Mouse (Mus musculus): ENCODE measurements around the gene Ccdc190. TPM values are rescaled to one million over a fixed set of nuclear protein-coding genes. Genes with fewer than 3 reads are reported as not detected.
A peak's percentile ranks its signal among the peaks of the same experiment; 100 is the strongest.

Gene Ccdc190
- not detected for total RNA-seq (2021)
- long read RNA-seq, experiment 1 = 0 reads
- long read RNA-seq, experiment 2 = 0 reads

DNA sequence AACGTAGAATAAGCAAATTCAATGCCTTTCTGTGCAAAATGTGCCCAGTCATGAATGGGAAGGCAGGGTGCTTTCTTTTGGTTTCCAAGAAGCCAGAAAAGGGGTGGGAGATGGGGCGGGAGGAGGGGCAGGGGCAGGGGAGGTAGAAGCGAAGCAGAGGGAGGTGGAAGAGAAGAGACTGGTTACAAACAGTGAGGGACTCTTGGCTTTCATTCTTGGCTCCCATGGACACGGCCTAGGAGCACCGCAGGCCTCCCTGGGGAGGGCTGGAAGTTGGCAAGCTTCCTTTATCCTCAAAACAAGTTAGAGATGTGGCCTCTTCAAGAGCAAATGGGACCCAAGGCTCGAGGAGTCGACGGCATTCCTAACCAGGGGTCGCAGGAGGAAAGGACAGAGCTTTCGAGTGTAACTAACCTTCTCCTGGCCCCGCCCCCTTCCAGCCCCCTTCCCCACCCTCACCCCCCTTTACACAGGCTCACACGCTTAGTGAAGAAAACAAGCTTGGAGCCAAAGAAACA is at the start of gene Ccdc190:
Gene Ccdc190, plus strand, starts transcription at position 195 of the 518 bp plus-strand sequence.
- peak in 1 of 2 experiments; percentile 36 for DNase-seq (ENCODE audit: low spot score in 2 of 2)

DNA sequence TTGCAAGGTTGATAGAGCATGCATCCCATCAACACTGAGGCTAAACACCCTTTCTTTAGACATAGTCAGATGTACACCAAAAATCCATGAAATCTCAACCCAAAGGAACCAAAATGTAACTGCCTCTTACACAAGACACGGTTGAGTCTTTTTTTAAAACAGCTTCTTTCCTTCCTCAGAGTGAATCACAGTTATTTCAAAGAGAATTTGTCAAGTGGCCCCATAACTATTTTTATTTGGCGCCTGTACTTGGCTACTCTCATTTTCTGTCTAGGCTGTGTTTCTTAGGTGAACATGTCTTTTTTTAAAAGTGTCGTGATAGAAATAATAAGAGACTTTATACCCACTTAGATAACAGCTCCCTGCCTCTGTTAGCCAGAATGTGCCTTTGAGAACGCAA is 49.4 kb upstream of the Ccdc190 start:
- no peak for DNase-seq (ENCODE audit: low spot score in 2 of 2)

DNA sequence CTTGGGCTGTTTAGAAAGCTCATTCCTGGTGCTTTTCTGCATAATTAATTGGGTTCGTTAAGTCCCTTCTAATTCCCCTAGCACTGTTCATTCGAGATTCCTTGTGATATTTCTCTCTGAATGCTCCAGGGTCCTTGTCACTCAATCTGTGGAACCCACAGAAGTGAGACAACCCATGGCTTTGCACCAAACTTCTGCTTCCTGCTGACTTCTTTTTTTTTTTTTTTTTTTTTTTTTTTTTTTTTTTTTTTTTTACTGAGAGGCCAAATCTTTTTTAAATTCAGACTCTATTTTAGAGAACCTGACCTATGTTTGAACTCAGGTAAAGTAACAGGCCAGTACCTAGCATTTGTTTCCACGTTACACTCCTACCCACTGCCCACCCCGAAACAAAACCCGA is 48.3 kb upstream of the Ccdc190 start:
- DNase-seq (ENCODE audit: low spot score in 2 of 2) = no peak

DNA sequence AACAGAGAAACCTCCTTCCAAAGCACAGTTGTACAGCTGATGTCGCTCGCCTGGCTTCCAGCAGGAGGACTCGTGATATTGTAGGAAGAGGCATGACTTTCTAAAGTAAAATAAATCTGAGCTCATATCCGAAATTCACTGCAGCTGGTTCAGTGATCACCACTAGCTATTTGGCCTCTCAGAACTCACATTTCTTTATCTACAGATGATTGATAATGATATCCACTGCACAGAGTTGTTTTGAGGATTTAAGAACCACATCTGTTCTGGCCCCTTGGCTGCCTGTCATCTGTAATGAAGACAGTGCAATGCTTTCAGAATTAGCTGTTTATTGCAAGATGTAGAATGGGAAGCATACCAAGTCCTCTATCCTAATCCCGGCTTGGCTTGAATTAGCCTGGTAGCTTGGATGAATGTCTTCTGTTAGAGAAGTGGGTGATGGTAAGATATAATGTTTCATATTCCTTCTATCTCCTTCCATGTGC is 45.3 kb upstream of the Ccdc190 start:
- DNase-seq (ENCODE audit: low spot score in 2 of 2) = peak in 1 of 2 experiments; percentile 37

DNA sequence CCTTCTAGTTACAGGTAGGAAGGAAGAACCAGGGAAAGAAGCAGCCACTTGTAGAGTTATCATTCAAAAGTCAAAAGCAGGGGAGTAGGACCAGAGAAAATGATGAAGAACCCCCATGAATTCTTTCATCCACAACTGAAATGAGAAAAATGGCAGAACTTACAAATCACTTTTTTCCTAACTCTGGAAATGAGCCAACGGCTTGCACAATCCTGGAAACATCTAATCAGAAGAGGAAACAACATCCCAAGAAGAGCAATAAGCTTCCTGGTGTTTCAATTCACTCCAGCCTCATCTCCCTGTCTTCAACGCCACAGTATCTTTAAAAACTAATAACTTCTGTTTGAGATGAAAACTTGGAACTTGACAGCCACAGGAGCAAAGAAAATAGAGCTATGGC is 39.2 kb upstream of the Ccdc190 start:
- DNase-seq (ENCODE audit: low spot score in 2 of 2) = no peak

DNA sequence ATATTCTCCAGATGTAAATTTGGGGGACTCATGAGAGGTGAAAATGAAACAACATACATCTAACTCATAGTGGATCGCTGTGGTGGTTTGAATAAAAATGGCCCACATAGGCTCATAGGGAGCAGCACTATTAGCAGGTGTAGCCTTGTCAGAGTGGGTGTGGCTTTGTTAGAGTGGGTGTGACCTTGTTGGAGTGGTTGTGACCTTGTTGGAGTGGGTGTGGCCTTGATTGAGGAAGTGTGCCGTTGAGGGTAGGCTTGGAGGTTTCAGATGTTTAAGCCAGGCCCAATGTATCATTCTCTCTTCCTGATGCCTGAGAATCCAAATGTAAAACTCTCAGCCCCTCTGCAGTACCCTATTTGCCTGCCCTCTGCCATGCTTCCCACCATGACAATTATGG is 34.5 kb upstream of the Ccdc190 start:
- DNase-seq (ENCODE audit: low spot score in 2 of 2) = no peak

DNA sequence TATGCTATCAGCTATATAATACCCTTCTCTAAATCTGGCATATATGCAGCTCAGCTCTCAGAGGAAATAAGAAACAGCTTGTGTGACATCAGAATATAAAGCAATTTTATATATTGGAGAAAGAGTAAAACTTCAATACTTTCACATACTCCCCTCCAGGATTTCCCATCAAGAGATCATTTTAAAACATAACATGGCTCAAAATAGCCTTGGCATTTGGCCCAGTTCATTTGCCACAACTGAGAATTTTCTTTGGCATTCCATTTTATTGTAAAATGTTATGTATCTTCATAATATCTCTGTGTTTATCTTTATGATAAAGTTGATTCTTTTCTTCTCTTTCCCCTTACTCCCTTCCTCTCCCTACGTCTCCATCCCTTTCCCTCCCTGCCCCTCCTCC is 32.8 kb upstream of the Ccdc190 start:
- DNase-seq (ENCODE audit: low spot score in 2 of 2) = no peak

DNA sequence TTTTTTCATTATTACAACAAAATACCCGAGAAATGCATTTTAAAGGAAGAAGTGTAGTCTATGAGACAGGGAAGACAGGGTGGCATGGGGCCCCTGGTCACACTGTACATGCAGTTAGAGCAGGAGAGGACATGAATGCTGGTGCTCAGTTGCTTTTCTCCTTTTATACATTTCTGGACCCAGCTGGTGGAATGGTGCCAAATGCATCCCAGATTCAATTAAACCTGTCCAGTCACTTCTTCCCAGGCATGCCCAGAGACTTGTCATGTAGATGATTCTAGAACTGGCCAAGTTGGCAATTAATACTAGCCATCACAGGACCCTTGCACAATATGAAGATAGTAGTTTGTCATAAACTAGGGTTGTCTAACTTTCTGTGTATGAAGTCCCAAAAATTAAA is 30.5 kb upstream of the Ccdc190 start:
- no peak for DNase-seq (ENCODE audit: low spot score in 2 of 2)

DNA sequence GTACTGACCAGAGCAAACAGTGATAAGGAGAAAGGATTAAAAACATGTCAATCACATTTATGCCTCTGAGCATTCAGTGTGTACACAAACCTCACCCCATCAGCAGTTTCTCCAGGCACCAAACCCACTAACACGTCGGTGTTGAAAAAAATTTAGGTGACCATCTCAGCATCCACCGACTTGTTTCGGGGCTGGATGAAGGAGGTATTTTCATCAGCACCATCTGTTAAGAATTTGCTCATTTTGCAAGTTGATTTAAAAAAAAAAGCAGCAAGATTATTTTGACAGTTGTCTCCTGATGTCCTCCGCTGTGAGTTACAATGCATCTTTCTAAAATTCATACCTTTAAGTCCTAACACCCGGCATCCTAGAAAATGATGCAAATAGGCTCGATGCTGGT is 29.8 kb upstream of the Ccdc190 start:
- DNase-seq (ENCODE audit: low spot score in 2 of 2) = no peak

DNA sequence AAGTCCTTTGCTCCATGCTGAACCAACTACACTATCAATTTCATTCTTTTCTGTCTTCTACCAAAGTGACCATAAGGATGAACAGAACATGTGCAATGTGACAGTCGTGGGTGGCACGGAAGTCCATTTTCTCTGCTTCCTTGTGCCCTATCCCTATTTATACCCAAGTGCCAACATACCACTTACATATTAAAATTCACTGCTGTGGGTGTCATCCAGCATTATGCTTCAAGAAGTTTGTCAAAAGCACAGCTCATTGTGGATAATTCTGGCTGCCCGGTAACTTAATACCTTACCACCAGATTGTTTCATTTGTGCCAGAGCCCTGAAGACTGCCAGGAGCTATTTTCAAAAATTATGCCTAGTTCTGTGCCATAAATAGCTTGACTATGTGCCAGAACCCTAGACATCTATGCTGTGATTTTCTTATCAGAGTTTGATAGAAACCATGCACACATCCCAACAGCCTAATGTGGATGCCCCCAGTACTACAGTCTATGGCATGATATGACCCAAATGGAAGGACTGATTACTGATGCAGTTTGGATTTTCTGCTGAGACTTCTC is 27.6 kb upstream of the Ccdc190 start:
- DNase-seq (ENCODE audit: low spot score in 2 of 2) = no peak

DNA sequence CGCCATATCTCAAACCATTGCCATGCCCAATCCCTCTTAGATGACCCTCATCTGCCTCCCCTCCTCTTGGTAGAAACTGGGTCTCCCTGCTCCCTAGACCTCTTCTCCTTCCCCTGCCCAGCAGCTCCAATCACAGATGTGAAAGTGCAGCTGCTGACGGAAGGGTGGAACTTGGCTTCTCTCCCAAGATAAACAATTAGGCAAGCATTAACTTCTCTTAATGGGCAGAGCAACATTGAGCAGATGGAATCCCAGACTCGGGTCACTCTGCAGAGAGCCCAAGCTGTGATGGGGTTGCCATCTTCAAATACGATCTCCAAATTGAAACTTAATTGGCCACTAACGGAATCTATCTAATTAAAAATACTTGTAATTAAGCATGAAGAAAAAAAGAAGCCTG is 19.3 kb upstream of the Ccdc190 start:
- DNase-seq (ENCODE audit: low spot score in 2 of 2) = no peak

DNA sequence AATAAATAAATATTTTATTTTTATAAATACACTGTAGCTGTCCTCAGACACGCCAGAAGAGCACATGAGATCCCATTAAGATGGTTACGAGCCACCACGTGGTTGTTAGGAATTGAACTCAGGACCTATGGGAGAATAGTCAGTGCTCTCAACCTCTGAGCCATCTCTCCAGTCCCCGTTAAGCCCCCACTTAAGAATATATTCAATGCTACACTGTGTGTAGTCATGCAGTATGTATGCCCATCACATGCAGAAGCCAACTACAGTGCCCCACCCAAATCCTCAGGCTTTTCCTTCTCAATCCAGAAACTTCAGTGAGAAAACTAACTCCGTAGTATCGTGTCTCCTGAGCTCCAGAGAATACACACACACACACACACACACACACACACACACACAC is 18.8 kb upstream of the Ccdc190 start:
- no peak for DNase-seq (ENCODE audit: low spot score in 2 of 2)

DNA sequence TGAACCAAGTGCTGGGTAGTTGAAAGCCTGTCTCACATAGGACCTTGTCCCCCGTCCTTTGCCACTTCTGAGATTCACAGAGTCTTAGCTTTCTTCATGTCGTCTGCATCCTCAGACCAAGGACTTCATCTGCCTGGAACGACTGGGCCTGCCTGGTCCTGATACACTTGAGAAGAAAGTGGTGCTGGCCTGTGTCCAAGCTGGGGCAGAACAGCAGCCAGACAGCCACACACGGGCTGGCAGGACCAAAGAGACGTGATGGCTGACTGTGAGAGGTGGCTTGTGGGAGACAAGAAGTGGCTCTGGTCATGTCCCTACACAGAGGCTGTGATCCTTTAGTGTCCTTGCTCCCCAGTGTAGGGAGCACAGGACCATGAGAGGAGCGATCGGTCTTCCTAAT is 17.7 kb upstream of the Ccdc190 start:
- no peak for DNase-seq (ENCODE audit: low spot score in 2 of 2)

DNA sequence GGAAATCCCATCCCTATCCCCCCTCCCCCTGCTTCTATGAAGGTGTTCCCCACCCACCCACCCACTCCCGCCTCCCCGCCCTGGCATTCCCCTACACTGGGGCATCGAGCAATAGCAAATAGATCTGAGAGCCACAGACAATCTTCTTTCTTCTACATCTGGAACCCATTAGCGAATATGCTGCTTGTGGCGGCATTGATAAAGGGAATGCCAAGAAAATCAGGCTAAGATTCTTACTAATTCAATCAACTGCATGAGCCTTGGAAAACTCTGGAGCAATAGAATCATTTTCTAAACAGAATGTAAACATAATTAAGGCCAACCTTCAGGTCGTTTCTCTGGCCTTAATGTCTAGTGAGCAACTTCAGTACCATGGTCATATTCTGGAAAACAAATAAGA is 16.9 kb upstream of the Ccdc190 start:
- no peak for DNase-seq (ENCODE audit: low spot score in 2 of 2)

DNA sequence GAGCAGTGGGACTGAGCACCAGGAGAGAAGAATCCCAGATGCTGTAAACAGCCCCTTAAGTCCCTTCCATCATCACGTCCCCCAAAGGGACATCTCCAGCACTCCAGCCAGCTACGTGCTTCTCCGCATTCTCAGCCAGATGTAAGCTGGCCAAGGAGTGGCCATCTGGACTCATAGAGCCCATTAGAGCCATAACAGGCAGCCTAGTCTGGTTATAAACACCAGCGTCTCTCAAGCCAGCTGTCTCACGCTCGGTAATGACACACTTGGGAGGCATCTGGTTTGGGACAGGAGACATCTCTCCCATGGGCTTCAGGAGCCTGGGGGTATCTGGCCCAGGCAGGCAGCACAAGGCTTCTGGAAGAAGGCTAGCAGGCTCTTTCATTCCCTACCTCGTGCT is 11.8 kb upstream of the Ccdc190 start:
- DNase-seq (ENCODE audit: low spot score in 2 of 2) = peak in 1 of 2 experiments; percentile 56

DNA sequence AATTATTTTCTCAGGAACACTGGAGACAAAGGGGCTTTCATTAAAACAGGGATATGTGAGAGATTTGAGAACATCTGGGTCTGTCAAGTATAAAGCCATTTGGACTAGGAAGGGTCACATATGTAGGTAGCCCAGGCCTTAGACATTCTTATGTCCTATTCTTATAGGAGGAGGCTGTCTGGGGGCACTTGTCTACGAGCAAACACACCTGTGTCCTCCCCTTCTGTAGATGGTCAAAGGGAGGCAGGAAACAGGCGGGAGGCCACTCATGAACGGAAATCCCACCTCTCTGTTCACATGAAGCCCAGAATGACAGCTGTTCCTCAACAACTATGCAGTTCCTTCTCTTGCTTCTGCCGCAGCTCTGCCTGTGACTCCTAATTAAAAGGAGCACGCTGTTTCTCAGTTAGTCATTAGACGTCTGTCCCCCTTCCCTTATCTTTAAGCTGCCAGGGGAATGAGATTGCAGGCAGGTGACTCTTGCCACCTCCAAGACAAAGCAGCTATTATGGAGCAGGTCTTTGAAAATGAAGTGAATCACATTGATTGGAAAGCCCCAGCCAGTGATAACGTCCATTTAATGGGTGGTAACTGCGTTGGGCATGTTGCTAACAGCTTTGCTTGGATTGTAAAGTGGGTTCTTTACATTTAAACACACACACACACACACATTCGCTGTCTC is 11.2 kb upstream of the Ccdc190 start:
- DNase-seq (ENCODE audit: low spot score in 2 of 2) = no peak

DNA sequence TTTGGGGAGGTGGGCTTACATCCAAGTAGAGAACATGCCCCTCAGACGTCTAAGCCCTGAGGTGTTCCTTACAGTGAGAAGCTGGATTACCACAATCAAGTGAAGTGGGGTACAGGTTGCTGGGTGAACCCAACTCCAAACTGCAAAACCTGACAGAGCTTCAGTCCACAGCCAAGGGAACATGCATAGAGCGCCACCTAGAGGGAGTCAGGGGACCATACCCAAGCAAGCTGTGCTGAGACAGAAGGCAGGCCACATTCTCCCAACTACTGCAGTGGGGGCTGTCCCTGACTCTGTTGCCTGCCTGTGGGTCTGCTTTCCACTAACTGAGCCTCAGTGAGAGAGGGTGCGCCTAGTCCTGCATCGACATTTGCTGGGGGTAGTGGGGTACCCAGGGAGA is 10.4 kb upstream of the Ccdc190 start:
- peak; percentile 30 to 51 for DNase-seq (ENCODE audit: low spot score in 2 of 2)

DNA sequence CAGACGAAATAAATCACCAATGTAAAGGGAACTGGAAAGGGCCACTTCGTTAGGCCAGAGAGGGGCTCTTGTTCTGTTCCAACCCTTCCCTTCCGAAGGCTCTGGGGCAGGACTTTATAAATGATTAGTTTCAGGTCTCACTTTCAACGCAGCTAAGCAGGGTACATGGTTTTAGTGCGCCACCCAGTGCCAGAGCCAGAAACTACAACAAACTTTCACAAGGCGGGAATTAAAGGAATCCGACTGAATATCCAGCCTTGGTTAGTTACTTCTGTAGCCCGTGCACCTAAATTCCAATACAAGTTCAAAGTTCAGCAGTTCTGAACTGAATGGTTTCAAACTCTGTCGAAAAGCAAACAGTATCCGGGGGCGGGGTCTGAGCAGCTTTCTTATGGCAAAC is 9.2 kb upstream of the Ccdc190 start:
- peak; percentile 48 to 67 for DNase-seq (ENCODE audit: low spot score in 2 of 2)

DNA sequence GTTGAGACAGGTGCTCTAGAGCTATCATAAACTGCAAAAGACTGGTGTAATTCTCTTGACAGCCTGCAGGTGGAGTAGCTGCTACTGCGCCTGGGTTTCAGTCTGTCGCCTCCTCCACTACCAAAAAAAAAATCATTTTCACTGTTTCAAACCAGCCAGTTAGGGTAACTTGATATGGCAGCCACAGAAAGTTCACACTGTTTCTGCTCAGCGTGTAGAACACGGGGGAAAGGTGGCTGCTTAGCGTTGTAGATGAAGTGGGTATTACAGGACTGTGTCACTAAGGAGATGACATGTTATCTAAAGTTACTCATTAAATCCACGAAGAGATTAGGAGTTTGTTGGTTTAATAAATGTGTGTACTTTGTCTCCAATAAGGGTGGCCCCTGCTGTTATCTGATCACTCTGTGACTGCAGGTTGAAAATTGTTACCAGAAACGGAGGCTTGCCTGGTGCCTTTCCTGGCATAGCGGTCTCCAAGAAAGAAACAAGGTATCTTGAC is 6.7 kb upstream of the Ccdc190 start:
- peak in 1 of 2 experiments; percentile 31 for DNase-seq (ENCODE audit: low spot score in 2 of 2)

DNA sequence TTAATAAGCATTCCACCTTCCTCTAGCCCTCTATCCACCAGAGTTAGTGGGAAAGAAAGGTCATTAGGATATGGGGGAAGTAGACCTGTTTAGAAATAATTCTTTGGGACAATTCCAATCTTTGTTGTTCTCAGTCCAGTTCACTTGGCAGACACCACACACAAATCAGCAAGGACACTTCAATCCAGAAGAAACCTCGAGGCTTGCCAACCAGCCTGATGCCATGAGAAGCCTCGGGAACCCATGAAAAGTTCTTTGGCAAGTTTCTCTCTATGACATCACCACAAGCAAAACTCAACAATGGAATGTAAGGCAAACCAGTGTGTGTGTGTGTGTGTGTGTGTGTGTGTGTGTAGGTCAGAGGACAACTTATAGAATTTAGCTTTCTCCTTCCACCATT is 3.9 kb upstream of the Ccdc190 start:
- DNase-seq (ENCODE audit: low spot score in 2 of 2) = no peak

DNA sequence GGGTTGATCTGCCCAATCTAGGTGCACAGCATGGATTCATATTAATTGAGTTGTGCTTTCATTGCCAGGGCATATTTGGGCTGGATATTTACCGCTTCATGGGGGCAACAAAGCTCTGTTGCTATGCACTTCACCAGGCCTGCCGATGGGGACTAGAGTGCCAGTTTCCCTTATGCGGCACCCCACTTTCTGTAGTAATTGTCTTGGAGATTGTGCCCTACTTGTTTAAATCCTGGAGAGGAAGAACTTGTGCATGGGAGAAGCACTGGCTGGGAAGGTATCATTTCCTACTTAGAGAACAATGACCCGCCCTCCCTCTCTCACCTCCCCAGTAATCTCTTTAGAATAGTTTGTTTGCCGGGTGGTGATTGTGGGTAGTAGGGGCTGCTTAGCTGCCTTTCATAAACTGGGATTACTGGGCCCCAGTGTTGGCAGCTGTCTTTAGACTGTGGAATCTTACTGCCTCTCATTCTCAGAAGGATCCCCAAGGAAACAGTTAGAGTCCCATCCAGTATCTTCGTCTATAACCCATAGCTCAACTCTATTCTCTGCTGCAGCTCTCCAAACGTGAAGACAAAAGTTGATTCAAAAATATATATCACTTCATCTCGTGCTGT is 587 bp upstream of the Ccdc190 start:
- no peak for DNase-seq (ENCODE audit: low spot score in 2 of 2)

DNA sequence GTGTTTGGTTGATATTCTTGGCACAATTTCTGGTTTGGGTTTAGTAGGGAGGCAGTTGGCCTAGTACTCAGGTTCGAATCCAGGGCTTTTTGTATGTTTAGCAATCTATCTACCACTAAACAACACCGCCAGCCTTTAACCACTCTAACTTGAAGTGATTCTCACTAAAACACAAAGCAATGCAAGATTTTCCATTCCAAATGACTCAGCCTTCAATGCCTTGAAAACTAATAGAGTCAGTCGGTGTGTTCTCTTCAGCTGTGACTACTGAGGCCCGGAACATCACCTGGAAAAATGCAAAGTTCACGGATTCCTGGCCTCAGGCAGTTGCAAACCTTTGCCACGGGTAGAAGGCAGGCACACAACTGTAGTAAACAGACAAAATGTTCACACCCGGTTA is 3.2 kb downstream of the Ccdc190 start:
- DNase-seq (ENCODE audit: low spot score in 2 of 2) = no peak

Data from gastrocnemius, postnatal 4 days (tissue).